Mouse (Mus musculus): Measurements from ENCODE around the gene Tgif2.
"Not testable (repeated sequence)": the region's sequence is repeated elsewhere in the genome, so short reads cannot be mapped to it uniquely, and the experiment has no call there.

Tgif2 gene

DNA sequence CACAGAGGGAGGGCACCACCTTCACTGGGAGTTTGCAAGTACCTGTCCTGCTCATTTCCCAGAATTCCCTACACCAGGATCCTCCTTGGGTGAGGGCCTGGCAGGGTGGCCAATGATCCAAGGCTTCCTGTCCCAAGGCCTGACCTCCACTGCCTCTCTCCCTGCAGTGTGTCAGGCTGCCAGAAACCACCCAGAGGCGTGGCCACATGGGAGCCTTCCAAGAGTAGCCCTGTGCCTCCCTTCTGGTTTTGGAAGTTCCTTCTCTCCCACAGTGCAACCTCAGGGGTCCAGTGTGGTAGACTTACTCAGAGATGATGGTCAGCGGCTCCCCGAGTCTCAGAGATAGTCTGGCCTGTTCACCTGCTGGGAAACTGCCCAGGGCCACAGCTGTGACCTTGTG lies 39.7 kb downstream of the Tgif2 start:
- no peak for DNase-seq

DNA sequence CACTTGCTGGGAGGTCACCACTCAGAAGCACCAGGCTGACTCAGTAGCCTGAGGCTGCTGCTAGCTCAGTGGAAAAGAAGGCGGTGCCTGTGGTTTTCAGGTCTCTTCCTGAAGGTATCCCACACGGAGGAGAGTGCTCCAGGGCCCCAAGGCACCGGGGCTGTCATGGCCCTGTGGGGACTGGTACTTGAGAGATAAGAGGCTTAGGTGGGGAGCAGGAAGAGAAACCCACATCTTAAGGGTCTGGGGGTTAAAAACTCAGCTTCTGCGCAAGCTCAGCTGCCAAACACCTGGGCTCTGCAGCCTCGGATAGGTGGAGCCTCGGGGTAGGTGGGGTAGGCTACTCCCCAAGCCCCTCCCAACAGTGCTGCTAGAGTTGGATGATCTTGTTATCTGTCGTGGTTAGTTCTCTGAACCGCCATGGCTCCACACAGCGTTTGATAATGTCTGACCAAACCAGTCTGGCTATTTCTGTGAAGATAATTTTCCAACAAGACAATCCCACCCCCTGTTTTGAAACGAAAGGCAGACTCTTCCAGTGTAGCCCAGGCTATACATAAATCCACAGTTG lies 42.7 kb downstream of the Tgif2 start:
- no peak for DNase-seq

DNA sequence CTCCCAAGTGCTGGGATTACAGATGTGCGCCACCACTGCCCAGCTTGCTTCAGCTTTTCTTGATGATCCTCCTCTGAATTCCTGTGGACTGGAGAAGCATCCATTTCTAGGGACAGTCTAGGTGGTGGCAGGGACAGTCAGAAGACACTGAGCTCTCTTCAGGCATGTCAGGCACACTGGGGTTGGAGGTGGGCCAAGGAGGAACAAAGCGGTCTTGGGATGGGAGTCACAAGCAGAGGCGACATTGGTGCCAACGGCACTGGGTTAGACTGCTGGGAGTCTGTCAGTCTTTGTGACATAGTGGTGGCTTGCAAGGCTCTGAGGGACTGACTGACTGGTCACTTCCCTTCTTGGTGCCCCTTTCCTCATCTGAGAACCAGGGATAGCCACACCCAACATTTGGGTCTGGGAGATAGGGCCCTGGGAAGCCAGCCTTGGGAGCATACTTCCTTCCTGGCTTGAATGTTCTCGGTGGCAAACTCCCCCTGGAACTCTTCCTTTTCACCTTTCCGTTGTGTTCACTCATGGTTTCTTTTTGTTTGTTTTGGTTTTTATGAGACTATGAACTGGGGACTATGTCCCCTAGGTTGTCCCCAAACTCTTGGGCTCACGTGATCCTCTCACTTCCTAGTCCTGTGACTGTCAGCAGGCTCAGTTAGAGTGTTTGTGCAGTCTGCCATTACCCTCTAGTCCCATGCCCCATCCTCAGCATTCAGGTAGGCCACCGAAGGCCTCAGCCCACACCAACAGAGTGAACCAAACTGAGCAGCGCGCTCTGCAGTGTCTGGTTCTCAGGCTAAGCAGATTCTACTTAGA lies 44.8 kb downstream of the Tgif2 start:
- no peak for DNase-seq

DNA sequence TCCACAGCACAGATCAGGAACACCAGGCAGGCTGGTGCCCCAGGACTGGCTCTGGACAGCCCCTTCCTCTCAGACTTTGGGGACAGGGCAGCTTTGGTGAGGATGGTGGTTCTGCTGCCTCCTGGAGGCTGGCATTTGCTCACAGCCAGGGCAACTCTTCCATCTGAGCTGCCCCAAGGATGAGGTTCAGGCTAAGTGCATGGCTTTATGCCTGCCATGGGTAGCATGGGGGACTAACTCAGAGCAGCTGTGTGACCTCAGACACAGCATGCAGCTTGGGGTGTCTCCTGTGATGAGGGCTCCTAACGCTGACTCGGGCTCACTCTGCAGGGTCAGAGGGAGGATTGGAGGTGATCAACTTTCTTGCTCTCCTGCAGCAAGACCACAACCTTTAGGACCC lies 45.9 kb downstream of the Tgif2 start:
- DNase-seq: not testable (repeated sequence)

DNA sequence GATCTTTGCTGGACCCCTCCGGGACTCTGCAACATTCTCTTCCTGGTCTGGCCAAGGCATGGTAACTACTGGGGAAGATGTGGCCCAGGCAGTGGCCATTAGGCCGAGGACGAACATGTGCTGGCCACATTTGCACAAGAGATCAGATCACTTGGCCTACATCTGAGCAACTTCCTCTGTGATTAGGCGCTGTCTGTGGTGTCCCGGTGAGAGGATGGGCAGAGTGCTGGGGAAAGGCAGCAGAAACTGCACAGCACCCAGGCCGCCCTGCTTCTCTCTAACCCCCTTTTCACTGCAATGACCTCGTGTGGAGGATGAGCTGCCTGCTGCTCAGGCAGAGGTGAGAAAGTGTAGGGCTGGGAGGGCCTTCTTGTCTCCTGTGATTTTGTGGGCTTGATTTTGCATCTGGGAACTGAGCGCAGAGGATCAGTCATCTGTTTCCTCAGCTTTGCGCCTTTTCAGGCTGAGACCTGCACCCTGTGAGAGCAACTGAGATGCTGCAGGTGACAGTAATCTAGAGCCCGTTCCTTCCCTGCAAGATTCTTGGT lies 46.4 kb downstream of the Tgif2 start:
- DNase-seq: no peak

DNA sequence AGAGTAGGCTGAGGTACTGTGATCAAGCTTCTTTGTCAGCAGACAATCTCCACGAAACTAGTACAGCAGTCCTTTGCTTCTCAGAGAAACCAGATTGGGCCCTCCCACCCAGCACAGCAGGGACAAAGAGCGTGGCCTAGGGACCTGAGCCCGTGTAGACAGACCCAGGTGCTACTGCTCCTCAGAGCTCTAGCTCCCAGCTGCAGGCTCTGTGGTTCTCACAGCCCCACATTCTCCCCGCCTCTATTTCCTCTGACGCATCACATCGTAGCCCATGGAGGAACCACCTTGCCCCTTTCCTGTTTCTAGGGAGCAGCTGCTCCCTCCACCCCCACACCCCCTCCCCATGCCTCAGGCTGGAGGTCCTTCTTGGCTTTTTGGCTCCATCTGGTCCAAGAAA lies 47.2 kb downstream of the Tgif2 start, which contains the start of gene Sla2:
TSS of gene Sla2 (minus strand) at position 176 of the 400 bp plus-strand sequence.
- DNase-seq: no peak

DNA sequence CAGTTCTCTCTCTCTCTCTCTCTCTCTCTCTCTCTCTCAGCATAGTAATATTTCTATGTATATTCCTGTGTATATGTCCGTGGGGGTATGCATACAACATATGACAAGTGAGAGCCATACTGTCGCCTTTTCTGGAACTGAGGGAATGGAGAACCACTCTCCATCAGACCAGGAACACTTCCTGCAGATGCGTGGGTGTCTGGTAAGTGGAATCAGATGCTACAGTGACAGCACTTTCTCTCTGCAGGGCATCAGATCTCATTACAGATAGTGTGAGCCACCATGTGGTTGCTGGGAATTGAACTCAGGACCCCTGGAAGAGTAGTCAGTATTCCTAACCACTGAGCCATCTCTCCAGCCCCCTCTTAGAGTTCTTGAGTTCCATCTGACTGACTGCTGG lies 48.7 kb downstream of the Tgif2 start:
- DNase-seq: no peak

DNA sequence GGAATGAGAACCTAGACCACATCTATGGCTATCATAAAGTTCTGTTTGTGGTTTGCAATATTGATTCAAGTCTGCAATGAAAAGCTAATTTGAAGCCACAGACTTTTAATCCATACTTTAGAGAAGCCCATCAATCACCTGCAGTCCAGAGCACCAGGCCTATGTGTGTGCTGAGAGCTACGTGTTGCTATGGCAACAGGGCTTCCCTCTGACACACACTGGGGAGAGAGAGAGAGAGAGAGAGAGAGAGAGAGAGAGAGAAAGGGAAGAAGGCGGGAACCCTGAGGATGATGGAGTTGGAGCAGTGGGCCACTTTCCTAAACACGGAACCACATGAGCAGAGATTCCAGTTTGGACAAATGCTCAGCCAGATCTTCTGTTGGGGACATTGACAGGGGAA lies 52.4 kb downstream of the Tgif2 start:
- peak; percentile 64 for DNase-seq

DNA sequence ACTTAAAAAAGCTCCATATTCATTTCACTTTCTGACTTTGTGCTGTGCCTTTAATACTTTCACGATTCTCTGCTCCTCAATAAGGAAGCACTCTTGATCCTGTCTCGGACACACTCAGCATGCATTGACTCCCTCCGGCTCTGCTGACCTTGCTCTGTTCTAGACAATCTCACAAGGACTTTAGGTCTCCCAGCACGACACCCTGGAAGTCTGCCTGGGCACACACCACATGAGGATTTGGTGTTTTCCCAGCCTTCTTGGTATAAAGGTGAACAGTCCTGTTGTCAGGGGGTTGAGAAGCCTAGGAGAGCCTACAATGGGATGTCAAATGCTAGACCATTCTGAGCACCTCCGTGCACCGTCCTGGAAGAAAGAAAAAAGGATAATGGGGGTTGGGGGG lies 53.0 kb downstream of the Tgif2 start:
- no peak for DNase-seq

DNA sequence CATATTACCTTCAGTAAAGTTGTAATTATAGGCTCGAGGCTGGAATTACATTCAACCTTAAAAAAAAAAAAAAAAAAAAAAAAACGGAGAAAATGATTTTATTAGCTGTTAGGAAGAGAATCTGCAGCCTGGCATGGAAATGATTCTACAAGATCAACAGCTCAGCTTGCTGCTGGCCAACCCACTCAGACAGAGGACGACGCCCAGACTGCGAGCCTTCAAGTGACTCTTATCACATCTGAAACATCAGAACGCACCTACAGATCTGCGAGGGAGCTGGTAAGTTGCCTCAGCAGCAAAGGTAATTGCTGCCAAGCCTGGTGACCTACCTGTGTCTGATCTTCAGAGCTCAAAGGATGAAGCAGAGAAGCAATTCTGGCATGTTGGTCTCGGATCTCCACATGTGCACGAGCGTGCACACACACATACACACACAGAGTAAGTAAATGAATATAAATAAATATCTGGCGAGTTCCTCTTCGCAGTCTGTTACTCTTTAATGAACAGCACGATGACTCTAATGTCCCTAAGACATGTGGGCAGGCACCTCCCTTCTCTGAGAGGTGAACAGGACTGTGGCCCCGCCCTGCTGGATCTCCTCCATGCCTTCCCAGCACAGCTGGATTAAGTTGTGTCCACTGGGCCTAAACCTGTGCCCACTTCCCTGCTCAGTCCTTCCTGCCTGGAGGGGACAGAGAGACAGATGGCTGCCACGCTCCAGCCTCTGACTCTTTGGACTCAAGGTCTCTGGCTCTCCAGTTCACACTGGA lies 54.9 kb downstream of the Tgif2 start:
- no peak for DNase-seq

DNA sequence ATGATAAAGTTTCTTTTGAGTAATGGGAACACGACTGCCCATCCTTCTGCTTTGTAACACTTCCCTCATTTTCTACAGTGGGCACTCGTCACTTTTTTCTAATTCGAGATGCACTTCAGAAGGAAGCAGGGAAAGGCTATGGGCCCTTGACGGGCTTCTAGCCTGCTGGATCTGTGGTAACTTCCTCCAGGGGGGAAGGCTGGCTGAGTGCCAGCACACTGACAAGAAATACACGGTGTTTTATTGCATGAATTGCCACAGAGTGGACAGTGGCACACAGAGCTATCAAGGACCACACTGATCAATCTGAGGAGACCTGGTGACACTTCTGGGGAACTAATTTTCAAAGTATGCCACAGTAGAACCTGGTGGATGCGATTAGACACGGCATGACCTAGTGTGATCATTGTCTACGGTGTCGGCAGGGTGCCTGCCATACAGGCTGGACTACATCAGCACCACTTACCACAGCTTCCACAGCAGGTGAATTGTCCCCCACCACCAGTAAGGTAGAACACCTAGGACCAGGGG lies 56.6 kb downstream of the Tgif2 start:
- no peak for DNase-seq

DNA sequence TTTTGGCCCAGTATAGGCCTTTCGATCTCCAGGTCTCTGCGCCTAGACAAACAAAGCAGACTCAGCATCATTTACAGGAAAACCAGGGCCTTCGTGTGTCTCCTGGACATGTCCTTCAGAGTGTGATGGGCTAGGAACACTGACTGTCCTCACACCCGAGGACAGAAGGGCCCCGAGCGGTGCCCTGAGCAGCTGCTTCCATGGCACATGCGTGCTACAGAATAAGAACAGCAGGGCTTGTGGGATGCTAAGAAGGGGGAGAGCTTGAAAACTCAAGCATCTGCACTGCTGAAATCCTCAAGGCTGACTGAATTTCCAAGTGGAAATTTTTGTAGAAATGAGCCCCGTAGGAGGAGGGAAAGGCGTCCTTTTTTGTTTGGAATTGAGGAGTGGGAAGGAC lies 57.2 kb downstream of the Tgif2 start:
- no peak for DNase-seq

DNA sequence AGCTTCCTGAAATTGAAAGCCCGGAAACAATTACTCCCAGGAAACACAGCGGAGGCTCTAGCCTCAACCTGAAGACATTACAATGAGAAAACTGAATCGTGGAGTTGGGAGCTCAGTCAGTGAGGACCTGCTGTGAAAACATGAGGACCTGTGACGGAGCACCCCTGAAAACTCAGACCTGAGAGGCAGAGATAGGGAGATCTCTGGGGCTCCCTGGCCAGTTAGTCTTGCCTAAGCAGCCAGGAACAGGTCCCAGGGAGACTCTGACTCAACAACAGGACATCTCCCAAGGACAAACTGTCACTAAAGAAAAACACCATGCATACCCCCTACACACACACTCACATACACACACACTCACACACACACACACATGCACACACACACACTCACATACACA lies 58.6 kb downstream of the Tgif2 start:
- DNase-seq: no peak

DNA sequence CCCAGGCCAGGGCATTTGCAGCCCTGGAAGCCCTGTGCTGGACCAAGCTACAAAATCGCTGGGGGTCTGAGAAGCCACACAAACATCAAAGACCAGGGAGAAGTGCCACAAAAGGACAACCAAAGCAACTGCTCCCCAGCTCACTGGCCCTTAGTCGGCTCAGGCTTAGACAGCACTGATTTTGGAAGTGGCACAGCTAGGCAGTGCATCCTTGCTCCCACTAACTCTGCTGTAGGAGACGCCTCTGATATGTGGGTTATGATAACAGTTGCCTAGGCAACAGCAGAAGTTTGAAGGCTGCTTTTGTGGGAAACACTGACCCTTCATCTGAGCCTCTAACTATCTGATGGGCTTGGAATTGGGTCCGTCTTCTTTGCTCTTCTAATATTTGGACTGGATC lies 59.4 kb downstream of the Tgif2 start:
- DNase-seq: no peak

DNA sequence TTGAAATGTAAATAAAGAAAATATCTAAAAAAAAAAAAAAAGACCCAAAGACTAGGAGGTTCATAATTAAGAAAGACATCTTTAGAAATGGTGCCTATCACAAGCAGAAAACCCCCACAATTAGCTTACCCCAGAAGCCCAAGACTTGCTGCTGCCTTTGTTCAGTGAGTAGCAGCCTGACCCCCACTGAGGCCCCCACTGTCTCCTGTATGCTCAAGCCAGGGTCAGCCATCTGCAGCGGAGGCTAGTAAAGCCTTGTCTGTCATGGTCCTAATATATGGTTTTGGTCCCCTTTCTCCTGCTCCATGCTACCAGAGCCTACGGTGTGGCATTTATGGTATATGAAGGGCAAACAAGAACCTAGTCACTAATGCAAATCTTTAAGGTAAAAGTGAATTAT lies 61.5 kb downstream of the Tgif2 start:
- no peak for DNase-seq

DNA sequence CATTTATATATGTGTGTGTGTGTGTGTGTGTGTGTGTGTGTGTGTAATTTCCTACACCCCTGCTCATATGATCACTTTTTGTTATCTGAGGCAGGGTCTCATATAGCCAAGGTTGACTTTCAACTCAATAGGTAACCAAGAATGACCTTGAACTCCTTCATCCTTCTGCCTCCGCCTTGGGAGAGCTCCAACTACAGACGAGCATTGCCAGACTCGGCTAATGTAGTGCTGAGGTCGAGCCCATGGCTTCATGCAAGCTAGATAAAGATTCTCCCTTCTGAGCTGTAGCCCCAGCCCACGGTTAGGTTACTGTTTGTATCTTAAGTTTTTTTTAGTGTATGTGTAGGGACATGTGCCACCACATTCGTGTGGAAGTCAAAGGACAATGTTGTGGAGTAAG lies 62.1 kb downstream of the Tgif2 start:
- no peak for DNase-seq

DNA sequence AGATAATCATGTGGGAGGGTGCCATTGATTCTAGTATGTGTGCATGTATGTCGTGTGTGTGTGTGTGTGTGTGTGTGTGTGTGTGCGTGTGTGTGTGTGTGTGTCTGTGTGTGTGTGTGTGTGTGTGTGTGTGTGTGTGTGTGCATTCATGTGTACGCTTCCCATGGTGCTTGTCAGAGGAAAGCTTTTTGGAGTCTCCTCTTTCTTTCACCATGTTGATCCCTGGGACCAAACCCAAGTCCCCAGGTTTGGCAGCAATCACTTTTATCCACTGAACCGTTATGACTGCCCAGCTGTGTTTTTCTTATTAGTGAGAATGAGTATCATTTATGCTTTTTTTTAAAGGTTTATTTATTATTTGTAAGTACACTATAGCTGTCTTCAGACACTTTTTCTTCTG lies 62.6 kb downstream of the Tgif2 start:
- DNase-seq: not testable (repeated sequence)

DNA sequence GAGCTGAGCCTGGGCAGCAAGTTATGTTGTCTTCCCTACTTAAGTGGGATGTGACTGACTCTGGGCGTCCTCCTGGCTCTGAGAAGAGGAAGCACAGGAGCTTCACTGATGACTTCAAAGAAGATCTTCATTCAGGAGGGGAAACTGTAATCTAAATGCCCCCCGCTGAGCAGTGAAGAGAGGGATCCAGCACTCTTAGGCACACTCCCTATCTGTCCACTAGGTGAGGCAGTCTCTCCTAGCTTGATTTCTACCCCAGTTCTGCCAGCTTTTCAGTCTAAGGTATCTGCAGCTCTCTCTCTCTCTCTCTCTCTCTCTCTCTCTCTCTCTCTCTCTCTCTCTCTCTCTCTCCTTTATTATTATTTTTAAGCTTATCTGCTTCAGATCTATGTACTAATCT lies 63.6 kb downstream of the Tgif2 start:
- DNase-seq: no peak
